Comparison of ENCODE assay signal across 9 mouse cellular contexts in the genomic region with DNA sequence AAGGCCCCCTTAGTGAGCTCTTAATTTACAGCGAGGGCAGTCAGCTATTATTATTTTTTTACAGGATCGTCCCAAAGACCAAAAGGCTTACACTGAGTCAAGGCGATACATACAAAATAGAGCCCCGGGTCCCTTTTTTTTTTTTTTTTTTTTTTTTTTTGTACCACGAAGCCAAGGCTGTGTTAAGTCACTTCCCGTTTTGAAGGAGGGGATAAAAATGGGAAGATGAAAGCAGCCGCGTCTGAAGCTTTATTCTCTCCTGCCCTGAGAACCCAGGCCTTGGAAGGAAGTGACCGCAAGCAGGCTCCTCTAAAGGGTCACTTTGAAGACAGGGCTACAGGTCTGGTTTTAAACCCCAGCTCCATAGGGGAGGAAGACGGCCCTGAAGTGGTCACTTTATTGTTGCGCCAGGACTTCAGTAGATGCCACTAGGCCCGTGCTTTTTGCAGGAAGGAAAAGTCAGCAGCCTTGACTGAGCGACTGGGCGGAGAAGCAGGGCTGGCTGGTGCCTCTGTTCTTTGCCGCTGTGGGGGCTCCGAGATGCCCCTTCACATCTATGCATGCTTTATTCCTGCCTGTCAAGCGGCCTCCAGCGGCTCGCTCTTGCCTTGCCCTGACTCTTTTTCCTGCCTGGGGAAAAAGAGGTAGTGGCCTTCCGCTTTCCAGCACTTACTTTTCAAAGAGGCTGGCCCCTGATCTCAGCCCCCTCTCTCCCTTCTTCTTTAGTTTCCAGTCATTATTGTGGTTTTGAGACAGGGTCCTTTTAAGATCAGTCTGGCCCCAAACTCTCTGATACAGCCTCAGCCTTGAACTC. TPM values are rescaled to one million over a fixed set of nuclear protein-coding genes. Genes with fewer than 3 reads are reported as not detected.
A peak's percentile ranks its signal among the peaks of the same experiment; 100 is the strongest.
DNase-seq lines count a peak whose midpoint lies in the region; ATAC-seq lines count a peak whose summit lies in the region.
"Had no signal": no experiment of that assay in that cellular context is flagged by ENCODE, and none has a peak within 500 bp of the region (broad histone marks: within the 10 kb centered on the region; RNA-seq: fewer than 3 reads in every experiment).

No protein-coding gene starts in this region.

- H3K4me3 ChIP-seq in brown adipose tissue, adult 24 weeks (ENCODE audit: insufficient read depth, low read depth, low read length): peak overlapping the region; percentile 13; the same call in 1 of the 2 replicates
- H3K4me3 ChIP-seq in hindbrain, embryonic 13.5 days: no peak overlapping the region
- H3K4me3 ChIP-seq in midbrain, embryonic 15.5 days: no peak overlapping the region
- H3K4me3 ChIP-seq: limb, embryonic 15.5 days had no signal

- peak; percentile 17 for DNase-seq in left cerebral cortex, postnatal 4 days
- DNase-seq in left cerebral cortex, adult 18-20 months (ENCODE audit: low spot score in 2 of 2): no peak
- DNase-seq in right cerebral cortex, postnatal 4 days: no peak
- no peak for DNase-seq in cerebellum, adult 8-10 months
- DNase-seq: right cerebral cortex, postnatal 25 days had no signal

- intact Hi-C loops in left cerebral cortex, postnatal 4 days (cut with DNase I): no loop called here

- H3K9ac ChIP-seq in hindbrain, embryonic 13.5 days: 0 out of 2 replicates have a peak overlapping the region, but pooled peaks have one; percentile 13
- H3K9ac ChIP-seq in midbrain, embryonic 15.5 days: no peak overlapping the region
- H3K9ac ChIP-seq: limb, embryonic 15.5 days had no signal

- H3K4me2 ChIP-seq in hindbrain, embryonic 13.5 days: peak overlapping the region; percentile 29
- peak overlapping the region; percentile 18 for H3K4me2 ChIP-seq in midbrain, embryonic 15.5 days
- H3K4me2 ChIP-seq: limb, embryonic 15.5 days had no signal

- H3K9me3 ChIP-seq in hindbrain, embryonic 13.5 days: no peaks in the 10 kb centered on the region
- no peaks in the 10 kb centered on the region for H3K9me3 ChIP-seq in midbrain, embryonic 15.5 days
- H3K9me3 ChIP-seq: limb, embryonic 15.5 days had no signal

- no peak for ATAC-seq in hindbrain, embryonic 13.5 days (ENCODE audit: low FRiP score)
- peak; percentile 73; the same call in 1 of the 2 replicates for ATAC-seq in midbrain, embryonic 15.5 days (replicated peaks)

- no peaks in the 10 kb centered on the region for H3K4me1 ChIP-seq in brown adipose tissue, adult 24 weeks (ENCODE audit: control insufficient read depth, insufficient read depth, insufficient read length, low read length)
- H3K4me1 ChIP-seq in hindbrain, embryonic 13.5 days (replicated peaks): 0 out of 2 replicates have a peak, but pooled peaks cover 7% of the 10 kb centered on the region
- 0 out of 2 replicates have a peak, but pooled peaks cover 6% of the 10 kb centered on the region for H3K4me1 ChIP-seq in midbrain, embryonic 15.5 days
- H3K4me1 ChIP-seq: limb, embryonic 15.5 days had no signal

- H3K36me3 ChIP-seq in hindbrain, embryonic 13.5 days: no peaks in the 10 kb centered on the region
- H3K36me3 ChIP-seq in midbrain, embryonic 15.5 days (replicated peaks): no peaks in the 10 kb centered on the region
- H3K36me3 ChIP-seq: limb, embryonic 15.5 days had no signal

- H3K27me3 ChIP-seq in hindbrain, embryonic 13.5 days: no peaks in the 10 kb centered on the region
- H3K27me3 ChIP-seq in midbrain, embryonic 15.5 days (replicated peaks): no peaks in the 10 kb centered on the region
- H3K27me3 ChIP-seq: limb, embryonic 15.5 days had no signal

- no peak overlapping the region for H3K27ac ChIP-seq in brown adipose tissue, adult 24 weeks (replicated peaks; ENCODE audit: low read depth, low read length)
- no peak overlapping the region for H3K27ac ChIP-seq in hindbrain, embryonic 13.5 days
- H3K27ac ChIP-seq in midbrain, embryonic 15.5 days: no peak overlapping the region
- H3K27ac ChIP-seq: limb, embryonic 15.5 days had no signal

- 23% methylated on average over 20 of the region's 20 CpGs for WGBS in hindbrain, embryonic 13.5 days
- 18% methylated on average over 20 of the region's 20 CpGs for WGBS in midbrain, embryonic 15.5 days

RNA-seq across cellular contexts. Expression of gene Efhd1, which starts 17.6 kb away (rescaled TPM):
- 1 to 10 TPM; 1.5 to 2.0 TPM for total RNA-seq in left cerebral cortex, postnatal 4 days (2021)
- total RNA-seq in left cerebral cortex, adult 18-20 months (2021): 10 to 100 TPM; 12.6 to 14.7 TPM
- polyA plus RNA-seq in brown adipose tissue, adult 24 weeks (2012; ENCODE audit: insufficient read depth, insufficient read length, missing spikeins): 3.3 and 10.2 TPM in 2 replicates
- polyA plus RNA-seq in hindbrain, embryonic 13.5 days (2015; fragmentation: Nextera tagmentation; extraction: Ambion mirVana): 1.3 and 1.5 TPM in 2 replicates
- 0.58 and 1.2 TPM in 2 replicates for polyA plus RNA-seq in midbrain, embryonic 15.5 days (2015; fragmentation: Nextera tagmentation; extraction: Ambion mirVana)

RNA-seq across cellular contexts. Expression of gene Gigyf2, which starts 45.0 kb away (rescaled TPM):
- total RNA-seq in left cerebral cortex, postnatal 4 days (2021): 10 to 100 TPM; 85.4 to 94.2 TPM
- total RNA-seq in left cerebral cortex, adult 18-20 months (2021): 100 to 1,000 TPM; 133 to 144 TPM
- 25.6 and 32.1 TPM in 2 replicates for polyA plus RNA-seq in brown adipose tissue, adult 24 weeks (2012; ENCODE audit: insufficient read depth, insufficient read length, missing spikeins)
- 75.2 and 79.7 TPM in 2 replicates for polyA plus RNA-seq in hindbrain, embryonic 13.5 days (2015; fragmentation: Nextera tagmentation; extraction: Ambion mirVana)
- 65.9 and 72.9 TPM in 2 replicates for polyA plus RNA-seq in midbrain, embryonic 15.5 days (2015; fragmentation: Nextera tagmentation; extraction: Ambion mirVana)
